Mouse (Mus musculus): ENCODE results near the gene Rgl1.
"Not testable (repeated sequence)": the region's sequence is repeated elsewhere in the genome, so short reads cannot be mapped to it uniquely, and the experiment has no call there.

Rgl1 gene

DNA sequence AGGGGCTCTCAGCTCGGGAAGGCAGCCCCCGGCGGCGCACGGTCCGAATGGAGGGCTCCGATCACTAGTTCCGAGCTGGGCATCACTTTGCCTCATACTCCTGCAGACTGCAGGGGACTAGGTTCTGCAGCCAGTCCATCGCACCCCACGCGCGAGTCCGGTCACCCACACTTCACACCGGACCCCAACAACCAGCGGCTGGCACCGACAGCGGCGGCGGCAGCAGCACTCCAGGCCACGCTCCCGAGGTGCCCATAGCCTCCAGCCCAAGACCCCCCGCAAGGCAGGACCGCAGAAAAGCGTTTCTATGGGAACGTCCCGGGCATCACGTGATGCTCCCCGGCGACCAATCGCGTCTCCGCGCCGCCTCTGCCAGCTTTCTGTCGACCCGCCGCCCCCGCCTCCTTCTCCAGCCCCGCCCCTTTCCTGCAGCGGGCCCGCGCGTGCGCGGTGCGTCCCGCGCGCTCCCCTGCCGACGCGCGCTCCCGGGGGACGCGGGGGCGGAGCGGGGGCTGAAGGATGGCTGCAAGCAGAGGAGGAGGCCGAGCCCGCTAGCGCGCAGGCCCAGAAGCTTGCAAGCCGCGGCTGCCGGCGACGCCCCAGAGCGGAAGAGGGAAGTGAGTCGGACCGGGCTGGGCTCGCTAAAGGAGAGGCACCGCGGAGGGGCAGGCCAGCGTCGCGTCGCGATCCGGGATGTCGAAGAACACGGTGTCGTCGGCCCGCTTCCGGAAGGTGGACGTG lies at the start of gene Rgl1, which contains the start of gene Arpc5:
Rgl1 (minus strand) TSS at position 320 of the 741 bp plus-strand sequence.
Arpc5 (plus strand) TSS at position 511 of the 741 bp plus-strand sequence.
- peak; percentile 97 for DNase-seq

GRCm38 (mm10) chr1:152815265-152815701 lies 49.1 kb upstream of the Rgl1 start:
- DNase-seq: peak in 1 of 2 experiments; percentile 49

DNA sequence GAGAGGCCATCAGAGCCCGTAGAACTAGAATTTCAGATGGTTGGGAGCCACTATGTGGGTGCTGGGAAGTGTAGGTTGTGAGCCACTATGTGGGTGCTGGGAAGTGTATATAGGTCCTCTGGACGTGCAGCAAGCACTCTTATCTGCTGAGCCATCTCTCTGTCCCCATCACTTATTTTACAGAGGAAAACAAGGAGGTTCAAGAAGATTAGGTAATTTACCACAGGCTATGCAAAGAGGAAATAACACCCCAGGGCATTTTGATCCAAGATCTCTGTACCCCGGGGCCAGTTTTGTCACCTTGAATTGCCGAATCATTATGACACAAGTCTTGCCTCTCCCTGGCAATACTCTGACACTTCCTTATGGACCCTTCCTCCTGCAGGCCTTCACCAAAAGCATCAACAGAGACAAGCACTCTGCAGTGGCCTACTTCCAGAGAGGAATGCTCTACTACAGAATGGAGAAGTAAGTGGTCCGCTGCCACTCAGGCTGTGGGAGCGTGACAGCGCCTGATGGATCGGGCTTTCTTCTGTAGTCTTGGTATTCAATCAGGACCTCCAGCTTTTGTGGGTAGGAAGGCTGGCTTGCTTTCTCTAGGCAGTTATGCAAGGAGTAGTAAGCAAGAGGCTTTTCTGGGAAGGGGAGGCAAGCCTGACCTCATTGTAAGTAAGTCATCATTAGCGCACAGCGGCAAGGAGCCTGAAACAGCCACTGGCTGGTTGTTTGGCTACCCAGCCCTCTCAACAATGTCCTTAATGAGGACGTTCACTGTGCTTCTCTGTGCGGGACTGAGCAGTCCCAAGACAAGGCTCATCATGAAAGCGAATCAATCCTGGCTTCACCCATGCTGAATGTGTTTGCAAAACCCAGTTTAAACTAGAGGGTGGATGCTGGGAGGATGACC lies 44.6 kb upstream of the Rgl1 start:
- no peak for DNase-seq

DNA sequence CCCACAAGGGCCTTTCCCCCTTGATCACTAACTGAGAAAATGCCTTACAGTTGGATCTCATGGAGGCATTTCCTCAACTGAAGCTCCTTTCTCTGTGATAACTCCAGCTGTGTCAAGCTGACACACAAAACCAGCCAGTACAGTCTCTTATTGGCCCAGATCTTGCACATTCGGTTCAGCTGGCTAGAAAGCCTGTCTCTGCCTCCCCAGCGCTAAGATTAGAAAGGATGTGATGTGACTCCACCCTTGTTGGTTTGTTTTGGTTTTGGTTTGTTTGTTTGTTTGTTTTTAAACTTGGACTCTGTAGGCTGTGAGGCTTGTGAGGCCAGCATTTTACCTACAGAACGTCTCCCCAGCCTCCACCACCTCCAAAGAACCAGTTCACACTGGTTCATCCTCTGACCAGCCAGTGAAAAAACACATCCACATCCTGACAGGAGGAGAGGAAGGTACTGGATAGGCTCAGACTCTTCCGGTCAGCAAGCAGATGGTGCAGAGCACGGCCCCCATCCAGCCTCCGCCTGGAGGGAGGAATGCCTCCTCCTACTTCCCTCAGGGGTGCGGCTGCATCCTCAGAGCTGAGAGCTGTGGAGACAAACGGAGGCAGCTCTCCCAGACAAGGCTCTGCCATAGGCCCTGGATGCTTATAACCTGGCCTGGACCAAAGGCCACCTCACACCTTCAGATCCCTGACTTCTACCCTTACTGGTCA lies 43.5 kb upstream of the Rgl1 start:
- DNase-seq: peak; percentile 35 to 57

DNA sequence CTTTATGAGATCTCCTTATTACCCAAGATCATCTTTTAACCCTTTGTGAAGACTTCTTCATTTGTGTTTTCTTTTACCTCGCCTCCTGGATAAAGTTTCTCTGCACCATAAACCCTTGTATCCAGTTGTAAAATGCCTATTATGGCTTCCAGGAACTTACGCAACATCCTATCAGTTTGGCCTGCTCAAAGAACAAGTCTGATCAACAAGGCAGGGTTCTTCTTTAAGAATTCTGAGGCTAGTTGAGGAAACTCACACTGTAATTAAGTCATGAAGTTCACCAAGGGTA lies 42.2 kb upstream of the Rgl1 start:
- no peak for DNase-seq

DNA sequence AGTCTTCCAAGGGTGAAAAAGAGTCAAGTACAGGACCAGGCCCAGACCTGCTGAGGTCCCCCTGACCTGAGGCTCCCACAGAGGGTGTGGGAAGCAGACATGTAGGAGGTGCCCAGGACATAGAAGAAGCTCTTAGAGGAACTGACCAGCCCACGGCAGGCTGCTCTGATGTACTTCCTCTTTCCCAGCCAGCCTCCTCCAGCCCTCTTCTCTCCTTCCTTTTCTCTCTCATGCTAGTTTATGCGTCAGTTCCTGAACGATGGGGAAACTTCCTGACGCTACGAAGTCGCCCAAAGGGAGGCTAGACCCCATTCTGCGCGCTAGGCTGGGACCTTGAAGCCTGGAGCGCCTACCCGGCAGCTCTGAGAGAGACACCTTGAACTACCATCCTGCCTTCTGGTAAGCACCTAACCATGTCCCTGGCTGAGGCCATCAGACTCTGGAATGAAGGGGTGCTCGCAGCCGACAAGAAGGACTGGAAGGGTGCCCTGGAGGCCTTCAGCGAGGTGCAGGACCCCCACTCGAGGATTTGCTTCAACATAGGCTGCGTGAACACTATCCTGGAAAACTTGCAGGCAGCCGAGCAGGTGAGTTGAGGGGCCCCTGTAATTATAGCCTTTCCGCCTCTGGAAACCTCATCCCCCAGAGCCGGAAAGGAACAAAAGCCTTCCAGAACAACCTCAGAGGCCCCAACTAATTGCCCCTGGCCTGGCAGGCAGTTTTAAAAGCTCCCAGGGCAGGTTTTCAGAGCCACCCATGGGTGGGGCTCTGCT lies 41.7 kb upstream of the Rgl1 start:
- DNase-seq: no peak

DNA sequence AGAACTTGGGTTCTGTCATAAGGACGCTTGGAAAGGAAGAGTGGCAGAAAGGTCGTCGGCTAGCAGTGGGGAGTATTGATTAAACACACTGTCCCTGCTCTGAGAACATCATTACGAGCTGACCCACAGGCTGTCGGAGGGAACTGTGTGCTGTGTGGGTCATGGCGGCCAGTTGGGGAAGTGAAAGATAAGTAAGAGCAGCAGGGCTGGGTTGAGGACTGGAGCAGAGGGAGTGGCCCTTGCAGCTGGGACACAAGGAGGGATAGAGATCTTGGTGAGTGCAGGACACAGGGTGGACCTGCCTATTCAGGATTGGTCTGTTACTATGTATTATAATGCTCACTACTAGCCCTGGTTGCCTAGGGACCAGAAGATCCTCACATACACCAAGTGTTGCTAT lies 38.8 kb upstream of the Rgl1 start:
- DNase-seq: no peak

DNA sequence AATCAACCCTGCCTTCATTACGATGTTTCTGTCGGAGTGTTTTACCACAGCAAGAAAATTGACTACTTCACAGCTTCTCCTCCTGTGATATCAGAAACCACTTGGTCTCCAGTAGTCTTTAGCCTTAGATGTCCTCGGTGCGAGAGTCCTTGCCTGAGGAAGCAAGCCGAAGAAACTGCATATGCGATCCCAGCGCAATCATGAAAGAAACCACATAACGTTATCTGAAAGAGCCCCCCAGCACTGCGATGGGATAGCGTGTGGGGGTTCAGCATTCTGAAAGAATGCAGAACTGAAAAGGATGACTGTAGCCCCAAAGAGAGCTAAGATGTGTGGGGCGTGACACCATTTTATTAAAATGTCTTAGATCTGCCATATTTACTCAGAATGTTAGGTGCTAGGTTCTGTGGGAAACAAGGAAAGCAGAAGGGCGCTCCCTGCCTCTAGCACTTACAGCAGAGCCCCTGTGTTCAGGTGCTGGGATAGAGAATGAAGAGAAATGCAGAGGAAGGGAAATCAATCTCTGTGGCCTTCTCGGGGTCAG lies 34.6 kb upstream of the Rgl1 start:
- DNase-seq: no peak

- peak; percentile 39 to 41 for DNase-seq
Observed at GRCm38 (mm10) chr1:152799897-152800296, 33.7 kb upstream of the Rgl1 start, which contains the start of gene Ncf2. TSS of gene Ncf2 (plus strand) at chr1:152800194.

GRCm38 (mm10) chr1:152798125-152798524 lies 32.0 kb upstream of the Rgl1 start:
- DNase-seq: no peak

GRCm38 (mm10) chr1:152796683-152797263 lies 30.6 kb upstream of the Rgl1 start:
- no peak for DNase-seq

GRCm38 (mm10) chr1:152795688-152796255 lies 29.6 kb upstream of the Rgl1 start:
- DNase-seq: no peak

GRCm38 (mm10) chr1:152793495-152794130 lies 27.5 kb upstream of the Rgl1 start:
- no peak for DNase-seq

- DNase-seq: no peak
Observed at GRCm38 (mm10) chr1:152792736-152793494, 26.8 kb upstream of the Rgl1 start.

DNA sequence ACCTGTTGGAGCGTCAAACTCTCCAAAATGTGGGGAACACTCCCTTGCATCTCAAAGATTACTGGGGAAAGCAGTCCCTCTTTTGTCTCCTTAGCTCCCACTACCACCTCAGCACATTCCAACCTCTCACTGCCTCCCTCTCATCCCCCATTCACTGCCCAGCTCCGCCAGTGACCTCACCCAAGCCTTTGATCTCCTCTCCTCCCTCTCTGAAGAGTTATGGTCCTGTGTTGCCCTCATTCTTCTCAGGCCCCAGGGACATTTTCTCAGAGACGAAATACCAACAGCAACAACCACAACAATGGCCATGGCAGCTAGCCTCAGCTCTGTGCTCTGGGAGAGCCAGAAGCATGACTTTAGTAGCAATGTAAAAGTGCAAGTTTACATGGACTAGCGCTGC lies 25.1 kb upstream of the Rgl1 start:
- DNase-seq: no peak

GRCm38 (mm10) chr1:152790821-152791220 lies 24.7 kb upstream of the Rgl1 start:
- peak in 1 of 2 experiments; percentile 14 for DNase-seq

GRCm38 (mm10) chr1:152790254-152790653 lies 24.1 kb upstream of the Rgl1 start:
- peak; percentile 66 to 74 for DNase-seq

DNA sequence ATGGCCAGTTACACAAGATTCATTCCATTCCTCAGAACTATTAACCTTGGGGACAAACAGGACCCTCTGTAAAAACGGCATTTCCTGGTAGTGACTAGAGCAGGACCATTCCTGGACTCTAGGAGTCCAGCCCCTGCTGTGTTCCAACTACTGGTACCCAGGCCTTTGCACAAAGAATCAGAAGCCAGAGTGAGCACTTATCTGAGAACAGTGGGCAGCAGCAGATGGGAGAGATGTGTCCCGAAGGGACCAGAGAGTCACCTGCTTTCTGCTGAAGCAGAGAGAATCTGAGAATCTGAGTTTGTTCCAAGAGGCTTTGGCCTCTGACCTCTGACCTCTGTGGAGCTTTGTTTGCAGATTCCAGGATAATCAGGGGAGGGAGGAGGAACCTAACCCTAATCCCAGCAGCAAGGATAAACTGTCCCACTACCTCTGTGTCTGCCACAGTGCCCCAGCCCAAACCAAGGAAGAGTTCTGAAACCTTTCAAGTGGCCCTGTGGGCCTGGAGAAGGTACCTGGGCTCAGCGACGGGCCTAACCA lies 22.0 kb upstream of the Rgl1 start:
- peak; percentile 29 to 31 for DNase-seq

GRCm38 (mm10) chr1:152786953-152787352 lies 20.8 kb upstream of the Rgl1 start:
- DNase-seq: no peak

- not testable (repeated sequence) for DNase-seq
Observed at GRCm38 (mm10) chr1:152785446-152785845, 19.3 kb upstream of the Rgl1 start.
